Mouse (Mus musculus) E14TG2a.4 (cell line): ENCODE data around the gene Eml6.

ENCODE experiments used
- CTCF ChIP-seq: conservative IDR thresholded peaks from 2 replicates; pipeline ENCODE4 v1.5.1; 2014; ENCODE audit warnings: low read length
- NANOG ChIP-seq: IDR thresholded peaks from 2 replicates; pipeline ENCODE4 v1.6.1; 2014; ENCODE audit warnings: borderline replicate concordance, low read length, mixed read lengths

- TF ChIP-seq NANOG (no peak), CTCF (no peak)
These were observed 226.0 kb downstream of the Eml6 start for GRCm38 (mm10) chr11:29799839-29800238.
